Mouse (Mus musculus) gastrocnemius, adult 2 months (tissue): ENCODE measurements around the gene Gm20547. TPM values are rescaled to one million over a fixed set of nuclear protein-coding genes. Genes with fewer than 3 reads are reported as not detected.

Experiments used
- DNase-seq: peaks from one replicate; pipeline ENCODE4 v3.0.0; 2022
- H3K27ac ChIP-seq: fragments of 200-600 bp; 2 replicates; pipeline ENCODE4 v1.8.1; 2022; ENCODE audit warnings: mild to moderate bottlenecking
- H3K4me3 ChIP-seq: fragments of 200-600 bp; 2 replicates; pipeline ENCODE4 v1.8.1; 2022; ENCODE audit warnings: mild to moderate bottlenecking, moderate library complexity
- CTCF ChIP-seq: fragments of 200-600 bp; IDR thresholded peaks from 2 replicates; pipeline ENCODE4 v1.8.1; 2022; ENCODE audit warnings: antibody characterized with exemption, mild to moderate bottlenecking, moderate library complexity
- intact Hi-C: fragments of 180-260 bp; cut with DNase I; formaldehyde crosslinking; loops from one replicate; pipeline ENCODE4 v1.15.1; 2025
- long read RNA-seq, 2 experiments: library from polyadenylated mRNA; stranded (forward); transcript quantifications; one replicate each; pipeline ENCODE4 v2.0.0; 2021
- total RNA-seq, 2 experiments: library from RNA; stranded (reverse); gene quantifications; 2 replicates each; pipeline ENCODE4 v1.2.3; 2021

The Gm20547 gene
- not detected for total RNA-seq
- long read RNA-seq, experiment 1, result 0 reads
- long read RNA-seq, experiment 2, result 0 reads

DNA sequence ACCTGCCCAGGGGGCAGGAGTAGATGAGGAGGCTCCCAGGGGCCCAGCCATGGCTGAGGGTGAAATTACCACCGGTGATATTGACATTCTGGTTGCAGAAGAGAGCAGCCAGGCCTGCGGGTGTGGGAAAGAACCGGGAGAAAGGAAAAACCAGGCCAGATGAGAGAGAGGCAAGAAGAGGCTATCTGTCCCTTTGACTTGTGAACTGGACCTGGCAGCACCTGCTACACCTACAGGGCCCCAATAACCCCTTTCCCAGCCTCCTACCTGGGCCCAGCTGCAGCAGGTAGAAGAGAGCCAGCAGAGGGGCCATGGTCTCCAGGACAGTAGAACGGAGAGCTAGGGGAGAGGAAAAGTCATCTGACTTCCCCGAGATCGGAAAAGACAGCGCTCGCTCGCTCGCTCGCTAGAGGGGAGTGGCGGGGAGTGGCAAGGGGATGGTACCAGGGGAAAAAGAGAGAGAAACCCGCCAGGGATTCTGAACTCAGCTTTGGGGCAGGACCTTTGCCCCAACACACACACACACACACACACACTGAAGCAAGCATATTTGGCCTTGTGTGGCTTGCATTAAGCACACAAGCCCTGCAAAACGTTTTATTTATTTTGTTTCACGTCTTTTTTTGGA, at the start of gene Gm20547:
TSS of gene Gm20547 (minus strand) at position 360 of the 628 bp plus-strand sequence.
- no peak for DNase-seq
- H3K27ac ChIP-seq, result no peak within 1 kb of the TSS
- intact Hi-C loops, result no loop called here
- TF ChIP-seq CTCF, result no peak
- H3K4me3 ChIP-seq, result peak within 1 kb of the TSS; percentile 45

DNA sequence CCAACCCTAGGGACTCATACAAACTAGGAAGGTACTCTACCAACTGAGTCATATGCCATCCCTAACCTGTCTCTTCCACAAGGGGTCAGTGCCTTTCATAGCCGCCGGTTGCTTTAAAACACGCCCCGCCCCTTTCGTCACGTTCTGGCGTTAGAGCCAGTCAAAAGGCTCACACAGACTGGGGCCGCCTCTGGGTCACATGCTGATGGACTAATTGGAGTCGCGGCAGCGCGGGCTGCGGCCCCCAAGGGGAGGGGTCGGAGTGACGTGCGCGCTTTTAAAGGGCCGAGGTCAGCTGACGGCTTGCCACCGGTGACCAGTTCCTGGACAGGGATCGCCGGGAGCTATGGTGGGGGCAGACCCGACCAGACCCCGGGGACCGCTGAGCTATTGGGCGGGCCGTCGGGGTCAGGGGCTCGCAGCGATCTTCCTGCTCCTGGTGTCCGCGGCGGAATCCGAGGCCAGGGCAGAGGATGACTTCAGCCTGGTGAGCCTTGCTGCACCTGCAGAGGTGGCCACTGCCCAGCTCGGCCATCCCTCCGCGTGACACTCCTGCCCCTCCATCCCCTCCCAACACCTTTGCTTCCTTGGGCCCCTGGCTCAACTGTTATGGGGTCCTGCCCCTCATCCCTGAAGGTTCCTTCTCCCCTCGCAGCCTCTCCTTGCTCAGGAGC, 49.4 kb upstream of the Gm20547 start, which contains the start of gene Neu1:
TSS of gene Neu1 (plus strand) at position 193 of the 674 bp plus-strand sequence.
- intact Hi-C loops, result loop anchor here (2.0 to 10.0 kb wide), 2 partner anchors 20 to 54 kb away; partner anchors contain the start of gene Lsm2

DNA sequence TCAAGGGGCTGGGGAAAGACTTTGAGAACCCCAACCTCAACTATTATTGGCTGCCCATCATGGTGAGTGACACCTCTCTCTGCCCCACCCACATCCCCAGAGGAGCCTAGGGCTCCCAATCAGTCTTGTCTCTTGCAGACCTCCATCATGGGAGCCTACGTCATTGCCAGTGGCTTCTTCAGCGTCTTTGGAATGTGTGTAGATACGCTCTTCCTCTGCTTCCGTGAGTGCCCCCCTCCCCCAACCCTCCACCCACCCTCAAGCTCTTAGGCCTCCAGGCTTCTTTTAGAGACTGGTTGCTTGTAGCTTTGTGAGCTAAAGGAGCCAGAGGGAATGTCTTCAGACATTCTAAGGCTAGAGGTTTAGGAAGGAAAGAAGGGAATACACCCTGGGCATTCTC, 47.0 kb upstream of the Gm20547 start:
- Histone ChIP-seq H3K27ac (no peak overlapping the region), H3K4me3 (no peak overlapping the region)
- DNase-seq, result no peak
- intact Hi-C loops, result no loop called here
- TF ChIP-seq CTCF, result no peak

More for the DNA sequence above, 49.4 kb upstream of the Gm20547 start, which contains the start of gene Neu1:
- Histone ChIP-seq H3K27ac (peak within 1 kb of the TSS; percentile 94), H3K4me3 (peak within 1 kb of the TSS; percentile 89)
- peak; percentile 99 for DNase-seq
- TF ChIP-seq CTCF, result peak; percentile 84

- DNase-seq, result no peak
- Histone ChIP-seq H3K27ac (no peak overlapping the region), H3K4me3 (no peak overlapping the region)
- intact Hi-C loops, result no loop called here
- TF ChIP-seq CTCF, result no peak
Measured at GRCm38 (mm10) chr17:34927306-34928019, 45.6 kb upstream of the Gm20547 start.

GRCm38 (mm10) chr17:34924258-34924657, 42.4 kb upstream of the Gm20547 start:
- no peak for TF ChIP-seq CTCF
- intact Hi-C loops, result no loop called here
- no peak overlapping the region for H3K4me3 ChIP-seq
- no peak for DNase-seq
- no peak overlapping the region for H3K27ac ChIP-seq

GRCm38 (mm10) chr17:34922939-34923338, 41.1 kb upstream of the Gm20547 start:
- Histone ChIP-seq H3K27ac (no peak overlapping the region), H3K4me3 (no peak overlapping the region)
- DNase-seq, result no peak
- intact Hi-C loops, result no loop called here
- peak; percentile 29 for TF ChIP-seq CTCF

GRCm38 (mm10) chr17:34917188-34917587, 35.3 kb upstream of the Gm20547 start:
- no peak overlapping the region for H3K27ac ChIP-seq
- intact Hi-C loops, result no loop called here
- no peak overlapping the region for H3K4me3 ChIP-seq
- no peak for TF ChIP-seq CTCF
- DNase-seq, result no peak

- DNase-seq, result no peak
- intact Hi-C loops, result no loop called here
- no peak for TF ChIP-seq CTCF
- H3K27ac ChIP-seq, result no peak overlapping the region
- H3K4me3 ChIP-seq, result no peak overlapping the region
Measured at GRCm38 (mm10) chr17:34916316-34916715, 34.5 kb upstream of the Gm20547 start.

GRCm38 (mm10) chr17:34915410-34915831, 33.6 kb upstream of the Gm20547 start:
- Histone ChIP-seq H3K4me3 (no peak overlapping the region), H3K27ac (peak overlapping the region; percentile 73)
- peak; percentile 45 for TF ChIP-seq CTCF
- intact Hi-C loops, result no loop called here
- peak; percentile 74 for DNase-seq

- no peak for DNase-seq
- TF ChIP-seq CTCF, result no peak
- peak within 1 kb of the TSS; percentile 73 for H3K27ac ChIP-seq
- intact Hi-C loops, result no loop called here
- no peak within 1 kb of the TSS for H3K4me3 ChIP-seq
Measured at GRCm38 (mm10) chr17:34913930-34914665, 32.3 kb upstream of the Gm20547 start, which contains the start of gene Slc44a4. Gene Slc44a4 (plus strand): TSS chr17:34914466.

DNA sequence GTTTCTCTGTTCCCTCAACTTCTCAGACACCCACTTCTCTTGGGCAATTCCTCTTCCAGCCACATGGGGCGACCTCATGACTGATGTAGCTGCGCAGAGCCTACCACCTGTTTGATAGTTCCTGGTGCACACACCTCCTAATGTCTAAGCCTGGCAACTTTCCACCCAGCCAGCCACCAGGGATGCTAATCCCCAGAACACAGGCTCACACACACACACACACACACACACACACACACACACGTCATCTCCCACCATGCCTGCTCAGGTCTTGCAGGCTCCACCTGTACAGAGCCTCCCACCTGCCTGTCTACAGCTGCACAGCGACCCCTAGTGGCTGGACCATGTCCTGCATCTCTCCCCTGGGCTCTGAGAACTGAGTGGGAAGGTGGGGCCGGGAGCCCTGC, 30.1 kb upstream of the Gm20547 start:
- TF ChIP-seq CTCF, result peak; percentile 83
- Histone ChIP-seq H3K4me3 (no peak overlapping the region), H3K27ac (no peak overlapping the region)
- intact Hi-C loops, result loop anchor here (1.0 kb wide), 1 partner anchor 57 kb away; no protein-coding TSS in a partner anchor
- peak; percentile 80 for DNase-seq

GRCm38 (mm10) chr17:34910982-34911381, 29.1 kb upstream of the Gm20547 start:
- TF ChIP-seq CTCF, result no peak
- DNase-seq, result no peak
- intact Hi-C loops, result no loop called here
- H3K4me3 ChIP-seq, result no peak overlapping the region
- no peak overlapping the region for H3K27ac ChIP-seq
